Mouse (Mus musculus): Measurements from ENCODE around the gene Prss53. TPM values are rescaled to one million over a fixed set of nuclear protein-coding genes. Genes with fewer than 3 reads are reported as not detected.
"Not testable (repeated sequence)": the region's sequence is repeated elsewhere in the genome, so short reads cannot be mapped to it uniquely, and the experiment has no call there.

Gene Prss53
- polyA plus RNA-seq, 1 experiment from 2014 or later, result 0.64 TPM

DNA sequence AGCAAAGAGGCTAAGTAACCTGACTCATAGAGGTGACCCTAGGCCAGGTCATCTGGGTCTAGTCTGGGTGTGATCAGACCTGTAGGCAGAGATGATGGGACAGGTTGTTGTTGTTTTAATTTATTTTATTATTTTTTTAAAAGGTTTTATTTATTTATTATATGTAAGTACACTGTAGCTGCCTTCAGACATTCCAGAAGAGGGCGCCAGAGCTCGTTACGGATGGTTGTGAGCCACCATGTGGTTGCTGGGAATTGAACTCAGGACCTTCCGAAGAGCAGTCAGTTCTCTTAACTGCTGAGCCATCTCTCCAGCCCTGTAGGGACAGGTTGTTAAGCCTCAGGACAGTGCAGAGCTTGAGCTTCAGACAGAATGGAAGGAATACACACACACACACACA, 52.9 kb downstream of the Prss53 start:
- not testable (repeated sequence) for H3K9me3 ChIP-seq (ENCODE audit: control insufficient read depth, low read length); H3K36me3 ChIP-seq (ENCODE audit: control insufficient read depth, insufficient read depth, low read length); H3K9ac ChIP-seq (ENCODE audit: low read length); H3K4me3 ChIP-seq (ENCODE audit: low read depth, low read length); H3K4me1 ChIP-seq (replicated peaks; ENCODE audit: control insufficient read depth, insufficient read depth, low read length); H3K27ac ChIP-seq (ENCODE audit: low read depth); DNase-seq (ENCODE audit: low spot score); ATAC-seq (replicated peaks; ENCODE audit: low FRiP score, low TSS enrichment, low read depth); H3K27me3 ChIP-seq (replicated peaks; ENCODE audit: control insufficient read depth, insufficient read depth, low read length); H3K4me2 ChIP-seq (ENCODE audit: low read length)
- WGBS, result 72% methylated on average over 4 of the region's 4 CpGs

DNA sequence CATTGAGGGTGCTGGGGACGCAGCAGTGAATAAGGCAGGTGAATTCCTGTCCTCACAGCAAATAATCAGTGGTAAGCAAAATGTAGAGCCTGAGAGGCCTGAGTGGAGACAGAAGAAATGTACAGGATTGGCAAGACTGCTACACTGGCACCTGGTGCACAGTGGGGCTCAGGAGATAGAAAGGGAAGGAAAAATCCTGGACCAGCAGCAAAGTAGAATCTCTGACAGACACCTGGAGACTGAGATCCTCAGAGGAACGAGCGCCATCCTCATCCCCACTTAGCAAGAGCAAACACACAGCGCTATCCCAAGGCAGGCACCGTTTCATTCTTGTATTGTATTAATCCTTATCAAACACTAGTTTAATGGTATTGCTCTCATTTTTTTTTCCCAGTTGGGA, 53.3 kb downstream of the Prss53 start:
- no peak overlapping the region for H3K27ac ChIP-seq (ENCODE audit: low read depth)
- no peak overlapping the region for H3K4me2 ChIP-seq (ENCODE audit: low read length)
- H3K27me3 ChIP-seq (replicated peaks; ENCODE audit: control insufficient read depth, insufficient read depth, low read length), result no peaks in the 10 kb centered on the region
- H3K9me3 ChIP-seq (ENCODE audit: control insufficient read depth, low read length), result no peaks in the 10 kb centered on the region
- 89% methylated on average over 5 of the region's 5 CpGs for WGBS
- 0 out of 2 replicates have a peak, but pooled peaks cover 5% of the 10 kb centered on the region for H3K4me1 ChIP-seq (replicated peaks; ENCODE audit: control insufficient read depth, insufficient read depth, low read length)
- no peak overlapping the region for H3K9ac ChIP-seq (ENCODE audit: low read length)
- ATAC-seq (replicated peaks; ENCODE audit: low FRiP score, low TSS enrichment, low read depth) (no peak), DNase-seq (ENCODE audit: low spot score) (no peak)
- H3K4me3 ChIP-seq (ENCODE audit: low read depth, low read length), result no peak overlapping the region
- no peaks in the 10 kb centered on the region for H3K36me3 ChIP-seq (ENCODE audit: control insufficient read depth, insufficient read depth, low read length)

Other genes starting within 250 kb of the Prss53 start
- 50.3 and 56.4 TPM in 2 replicates for gene Bcl7c, start 182.0 kb downstream of the Prss53 start, polyA plus RNA-seq (2014; fragmentation: Nextera tagmentation; extraction: Ambion mirVana)
- gene Ctf1, start 178.2 kb downstream of the Prss53 start, polyA plus RNA-seq (2014; fragmentation: Nextera tagmentation; extraction: Ambion mirVana), result 13.6 and 14.0 TPM in 2 replicates
- gene Ctf2, start 158.8 kb downstream of the Prss53 start, polyA plus RNA-seq (2014; fragmentation: Nextera tagmentation; extraction: Ambion mirVana), result 0.27 and 0.30 TPM in 2 replicates
- 3.3 and 4.2 TPM in 2 replicates for gene Fbxl19, start 146.4 kb downstream of the Prss53 start, polyA plus RNA-seq (2014; fragmentation: Nextera tagmentation; extraction: Ambion mirVana)
- gene Orai3, start 121.2 kb downstream of the Prss53 start, polyA plus RNA-seq (2014; fragmentation: Nextera tagmentation; extraction: Ambion mirVana), result 17.1 and 21.9 TPM in 2 replicates
- 25.0 and 25.6 TPM in 2 replicates for gene Setd1a, start 114.3 kb downstream of the Prss53 start, polyA plus RNA-seq (2014; fragmentation: Nextera tagmentation; extraction: Ambion mirVana)
- gene Gm49388, start 105.4 kb downstream of the Prss53 start, polyA plus RNA-seq (2014; fragmentation: Nextera tagmentation; extraction: Ambion mirVana), result 0.43 TPM in 1 of 2 replicates, not detected in the other
- 21.6 and 22.0 TPM in 2 replicates for gene Hsd3b7, start 90.4 kb downstream of the Prss53 start, polyA plus RNA-seq (2014; fragmentation: Nextera tagmentation; extraction: Ambion mirVana)
- gene Stx4a, start 66.7 kb downstream of the Prss53 start, polyA plus RNA-seq (2014; fragmentation: Nextera tagmentation; extraction: Ambion mirVana), result 21.7 and 28.1 TPM in 2 replicates
- gene Stx1b, start 66.4 kb downstream of the Prss53 start, polyA plus RNA-seq (2014; fragmentation: Nextera tagmentation; extraction: Ambion mirVana), result 4.9 and 6.1 TPM in 2 replicates
- gene Zfp646, start 14.7 kb downstream of the Prss53 start, polyA plus RNA-seq (2014; fragmentation: Nextera tagmentation; extraction: Ambion mirVana), result 15.0 and 16.3 TPM in 2 replicates
- gene Zfp668, start 14.1 kb downstream of the Prss53 start, polyA plus RNA-seq (2014; fragmentation: Nextera tagmentation; extraction: Ambion mirVana), result 15.7 and 17.2 TPM in 2 replicates
- not detected in 2 replicates for gene Gm21974, start 4.5 kb upstream of the Prss53 start, polyA plus RNA-seq (2014; fragmentation: Nextera tagmentation; extraction: Ambion mirVana)
- gene Vkorc1, start 4.6 kb upstream of the Prss53 start, polyA plus RNA-seq (2014; fragmentation: Nextera tagmentation; extraction: Ambion mirVana), result 157 and 174 TPM in 2 replicates
- gene Bckdk, start 13.1 kb upstream of the Prss53 start, polyA plus RNA-seq (2014; fragmentation: Nextera tagmentation; extraction: Ambion mirVana), result 188 and 189 TPM in 2 replicates
- gene Kat8, start 21.5 kb upstream of the Prss53 start, polyA plus RNA-seq (2014; fragmentation: Nextera tagmentation; extraction: Ambion mirVana), result 37.9 and 41.9 TPM in 2 replicates
- gene Prss8, start 39.1 kb upstream of the Prss53 start, polyA plus RNA-seq (2014; fragmentation: Nextera tagmentation; extraction: Ambion mirVana), result 39.8 and 41.6 TPM in 2 replicates
- gene Prss36, start 55.8 kb upstream of the Prss53 start, polyA plus RNA-seq (2014; fragmentation: Nextera tagmentation; extraction: Ambion mirVana), result 8.6 and 11.0 TPM in 2 replicates
- gene Fus, start 76.5 kb upstream of the Prss53 start, polyA plus RNA-seq (2014; fragmentation: Nextera tagmentation; extraction: Ambion mirVana), result 52.5 and 59.5 TPM in 2 replicates
- 208 and 275 TPM in 2 replicates for gene Pycard, start 102.9 kb upstream of the Prss53 start, polyA plus RNA-seq (2014; fragmentation: Nextera tagmentation; extraction: Ambion mirVana)
- 0.16 TPM in 1 of 2 replicates, not detected in the other for gene Trim72, start 113.0 kb upstream of the Prss53 start, polyA plus RNA-seq (2014; fragmentation: Nextera tagmentation; extraction: Ambion mirVana)
- 0.94 and 1.7 TPM in 2 replicates for gene Itgam, start 171.7 kb upstream of the Prss53 start, polyA plus RNA-seq (2014; fragmentation: Nextera tagmentation; extraction: Ambion mirVana)
- gene Gm49368, start 171.7 kb upstream of the Prss53 start, polyA plus RNA-seq (2014; fragmentation: Nextera tagmentation; extraction: Ambion mirVana), result 0.04 TPM in 1 of 2 replicates, not detected in the other
- gene Itgax, start 238.6 kb upstream of the Prss53 start, polyA plus RNA-seq (2014; fragmentation: Nextera tagmentation; extraction: Ambion mirVana), result 0.31 and 0.47 TPM in 2 replicates